Mouse (Mus musculus) heart, embryonic 15.5 days (tissue): ENCODE data around the gene Tm9sf2. TPM values are rescaled to one million over a fixed set of nuclear protein-coding genes. Genes with fewer than 3 reads are reported as not detected.

Experiments
- ATAC-seq: fragments of 200-750 bp; cut with Nextera tagmentation; replicated peaks from 2 replicates; pipeline ENCODE4 v1.8.0; 2017; ENCODE audit warnings: low read depth, moderate TSS enrichment; ENCODE audit not compliant: insufficient number of reproducible peaks, insufficient read depth, low FRiP score
- H3K27ac ChIP-seq: fragments of 300-500 bp; sonication (generic); 2 replicates; pipeline ENCODE4 v1.5.1; 2015; ENCODE audit warnings: mild to moderate bottlenecking, inconsistent platforms
- H3K27me3 ChIP-seq: fragments of 300-500 bp; sonication (generic); 2 replicates; pipeline ENCODE4 v1.6.1; 2015; ENCODE audit warnings: inconsistent platforms
- H3K36me3 ChIP-seq: fragments of 300-500 bp; sonication (generic); 2 replicates; pipeline ENCODE4 v1.6.1; 2015; ENCODE audit warnings: mild to moderate bottlenecking, inconsistent platforms
- H3K4me1 ChIP-seq: fragments of 300-500 bp; sonication (generic); replicated peaks from 2 replicates; pipeline ENCODE4 v1.6.1; 2015; ENCODE audit warnings: inconsistent platforms
- H3K4me2 ChIP-seq: fragments of 300-500 bp; sonication (generic); 2 replicates; pipeline ENCODE4 v1.6.1; 2015; ENCODE audit warnings: inconsistent platforms, mild to moderate bottlenecking, moderate library complexity
- H3K4me3 ChIP-seq: fragments of 300-500 bp; sonication (generic); 2 replicates; pipeline ENCODE4 v1.5.1; 2015; ENCODE audit warnings: mild to moderate bottlenecking, inconsistent platforms
- H3K9ac ChIP-seq: fragments of 300-500 bp; sonication (generic); 2 replicates; pipeline ENCODE4 v1.6.1; 2015; ENCODE audit warnings: mild to moderate bottlenecking, inconsistent platforms
- H3K9me3 ChIP-seq: fragments of 300-500 bp; sonication (generic); replicated peaks from 2 replicates; pipeline ENCODE4 v1.6.1; 2016; ENCODE audit warnings: inconsistent platforms
- WGBS: fragments of 180-500 bp; shearing (Covaris S2); methylation state at CpG from one replicate; pipeline ENCODE4 v1.1.7; 2015; ENCODE audit warnings: mixed read lengths; 5-methylcytosine and 5-hydroxymethylcytosine counted together
- polyA plus RNA-seq: library from polyadenylated mRNA; unstranded; fragments of >200 nt; fragmentation: Nextera tagmentation; extraction: Ambion mirVana; gene quantifications from 2 replicates; pipeline ENCODE4 v1.2.1, GENCODE M21; 2015

Tm9sf2 gene
- polyA plus RNA-seq, 1 experiment from 2014 or later: 120 TPM

GRCm38 (mm10) chr14:122073422-122073821, 33.4 kb upstream of the Tm9sf2 start:
- no peak overlapping the region for H3K4me2 ChIP-seq
- no peak for ATAC-seq
- peaks cover 28% of the 10 kb centered on the region for H3K4me1 ChIP-seq
- no peak overlapping the region for H3K9ac ChIP-seq
- no peaks in the 10 kb centered on the region for H3K9me3 ChIP-seq
- H3K27me3 ChIP-seq: peaks cover 40% of the 10 kb centered on the region
- WGBS: 81% methylated on average over 5 of the region's 5 CpGs
- no peaks in the 10 kb centered on the region for H3K36me3 ChIP-seq
- H3K4me3 ChIP-seq: no peak overlapping the region
- no peak overlapping the region for H3K27ac ChIP-seq

- H3K27ac ChIP-seq: no peak overlapping the region
- H3K36me3 ChIP-seq: no peaks in the 10 kb centered on the region
- H3K27me3 ChIP-seq: peaks cover 42% of the 10 kb centered on the region
- H3K4me2 ChIP-seq: no peak overlapping the region
- WGBS: 63% methylated on average over 10 of the region's 10 CpGs
- no peak overlapping the region for H3K9ac ChIP-seq
- no peak overlapping the region for H3K4me3 ChIP-seq
- no peaks in the 10 kb centered on the region for H3K9me3 ChIP-seq
- peaks cover 19% of the 10 kb centered on the region for H3K4me1 ChIP-seq
- no peak for ATAC-seq
Measured at GRCm38 (mm10) chr14:122074360-122074759, 32.5 kb upstream of the Tm9sf2 start.

- H3K4me1 ChIP-seq: peaks cover 9% of the 10 kb centered on the region; the same call in 1 of the 2 replicates
- no peaks in the 10 kb centered on the region for H3K9me3 ChIP-seq
- no peaks in the 10 kb centered on the region for H3K36me3 ChIP-seq
- no peak; the same call in 1 of the 2 replicates for ATAC-seq
- H3K27ac ChIP-seq: peak overlapping the region; percentile 21
- H3K27me3 ChIP-seq: peaks cover 37% of the 10 kb centered on the region
- WGBS: 64% methylated on average over 21 of the region's 21 CpGs
- no peak overlapping the region for H3K4me2 ChIP-seq
- no peak overlapping the region for H3K9ac ChIP-seq
- H3K4me3 ChIP-seq: no peak overlapping the region
Measured at GRCm38 (mm10) chr14:122075485-122076200, 31.2 kb upstream of the Tm9sf2 start.

- peaks cover 24% of the 10 kb centered on the region for H3K27me3 ChIP-seq
- 87% methylated on average over 3 of the region's 3 CpGs for WGBS
Measured at GRCm38 (mm10) chr14:122077017-122077416, 29.8 kb upstream of the Tm9sf2 start.

GRCm38 (mm10) chr14:122079428-122079827, 27.4 kb upstream of the Tm9sf2 start:
- Histone ChIP-seq H3K9me3 (no peaks in the 10 kb centered on the region), H3K36me3 (no peaks in the 10 kb centered on the region), H3K4me3 (no peak overlapping the region), H3K27ac (no peak overlapping the region), H3K4me2 (no peak overlapping the region), H3K9ac (no peak overlapping the region), H3K27me3 (0 out of 2 replicates have a peak, but pooled peaks cover 5% of the 10 kb centered on the region), H3K4me1 (peaks cover 9% of the 10 kb centered on the region; the same call in 1 of the 2 replicates)
- no peak for ATAC-seq
- WGBS: 51% methylated on average over 6 of the region's 6 CpGs

More at GRCm38 (mm10) chr14:122077017-122077416, 29.8 kb upstream of the Tm9sf2 start:
- Histone ChIP-seq H3K9me3 (no peaks in the 10 kb centered on the region), H3K36me3 (no peaks in the 10 kb centered on the region), H3K4me2 (no peak overlapping the region), H3K4me1 (peaks cover 9% of the 10 kb centered on the region; the same call in 1 of the 2 replicates), H3K27ac (no peak overlapping the region), H3K9ac (no peak overlapping the region), H3K4me3 (no peak overlapping the region)
- ATAC-seq: no peak

- Histone ChIP-seq H3K4me2 (no peak overlapping the region), H3K4me3 (no peak overlapping the region), H3K4me1 (peaks cover 9% of the 10 kb centered on the region; the same call in 1 of the 2 replicates), H3K9ac (no peak overlapping the region), H3K9me3 (no peaks in the 10 kb centered on the region), H3K27me3 (0 out of 2 replicates have a peak, but pooled peaks cover 5% of the 10 kb centered on the region), H3K36me3 (no peaks in the 10 kb centered on the region), H3K27ac (no peak overlapping the region)
- WGBS: 72% methylated on average over 5 of the region's 5 CpGs
- ATAC-seq: no peak
Measured at GRCm38 (mm10) chr14:122079921-122080320, 26.9 kb upstream of the Tm9sf2 start.

- Histone ChIP-seq H3K27ac (no peak overlapping the region), H3K4me2 (no peak overlapping the region), H3K9me3 (no peaks in the 10 kb centered on the region), H3K27me3 (0 out of 2 replicates have a peak, but pooled peaks cover 5% of the 10 kb centered on the region), H3K9ac (no peak overlapping the region), H3K36me3 (no peaks in the 10 kb centered on the region), H3K4me1 (0 out of 2 replicates have a peak, but pooled peaks cover 1% of the 10 kb centered on the region), H3K4me3 (no peak overlapping the region)
- 46% methylated on average over 3 of the region's 3 CpGs for WGBS
- ATAC-seq: no peak
Measured at GRCm38 (mm10) chr14:122081308-122081707, 25.5 kb upstream of the Tm9sf2 start.

GRCm38 (mm10) chr14:122083499-122083898, 23.3 kb upstream of the Tm9sf2 start:
- Histone ChIP-seq H3K4me1 (no peaks in the 10 kb centered on the region), H3K4me2 (no peak overlapping the region), H3K9ac (no peak overlapping the region), H3K27me3 (0 out of 2 replicates have a peak, but pooled peaks cover under 1% of the 10 kb centered on the region), H3K36me3 (no peaks in the 10 kb centered on the region), H3K4me3 (no peak overlapping the region), H3K27ac (no peak overlapping the region), H3K9me3 (no peaks in the 10 kb centered on the region)
- no peak for ATAC-seq
- 69% methylated on average over 7 of the region's 7 CpGs for WGBS

GRCm38 (mm10) chr14:122087956-122088355, 18.9 kb upstream of the Tm9sf2 start:
- no peaks in the 10 kb centered on the region for H3K4me1 ChIP-seq
- H3K36me3 ChIP-seq: no peaks in the 10 kb centered on the region
- H3K9ac ChIP-seq: no peak overlapping the region
- no peak for ATAC-seq
- no peak overlapping the region for H3K4me2 ChIP-seq
- H3K27me3 ChIP-seq: no peaks in the 10 kb centered on the region
- no peak overlapping the region for H3K27ac ChIP-seq
- 73% methylated on average over 5 of the region's 5 CpGs for WGBS
- no peak overlapping the region for H3K4me3 ChIP-seq
- H3K9me3 ChIP-seq: no peaks in the 10 kb centered on the region

- no peak overlapping the region for H3K4me3 ChIP-seq
- H3K9me3 ChIP-seq: no peaks in the 10 kb centered on the region
- H3K27me3 ChIP-seq: no peaks in the 10 kb centered on the region
- 63% methylated on average over 4 of the region's 4 CpGs for WGBS
- H3K27ac ChIP-seq: no peak overlapping the region
- H3K4me1 ChIP-seq: no peaks in the 10 kb centered on the region
- ATAC-seq: no peak
- H3K4me2 ChIP-seq: no peak overlapping the region
- no peaks in the 10 kb centered on the region for H3K36me3 ChIP-seq
- H3K9ac ChIP-seq: no peak overlapping the region
Measured at GRCm38 (mm10) chr14:122092363-122092762, 14.5 kb upstream of the Tm9sf2 start.

GRCm38 (mm10) chr14:122096331-122096730, 10.5 kb upstream of the Tm9sf2 start:
- ATAC-seq: no peak
- 94% methylated on average over 11 of the region's 11 CpGs for WGBS
- no peak overlapping the region for H3K9ac ChIP-seq
- no peak overlapping the region for H3K4me2 ChIP-seq
- H3K4me3 ChIP-seq: no peak overlapping the region
- no peaks in the 10 kb centered on the region for H3K9me3 ChIP-seq
- no peak overlapping the region for H3K27ac ChIP-seq
- no peaks in the 10 kb centered on the region for H3K27me3 ChIP-seq
- H3K36me3 ChIP-seq: no peaks in the 10 kb centered on the region
- no peaks in the 10 kb centered on the region for H3K4me1 ChIP-seq

GRCm38 (mm10) chr14:122099584-122099983, 7.3 kb upstream of the Tm9sf2 start:
- ATAC-seq: no peak
- no peak overlapping the region for H3K9ac ChIP-seq
- H3K9me3 ChIP-seq: no peaks in the 10 kb centered on the region
- H3K36me3 ChIP-seq: no peaks in the 10 kb centered on the region
- WGBS: 60% methylated on average over 4 of the region's 4 CpGs
- no peaks in the 10 kb centered on the region for H3K27me3 ChIP-seq
- peaks cover 2% of the 10 kb centered on the region; the same call in 1 of the 2 replicates for H3K4me1 ChIP-seq
- H3K27ac ChIP-seq: no peak overlapping the region
- H3K4me2 ChIP-seq: no peak overlapping the region
- H3K4me3 ChIP-seq: no peak overlapping the region
